Mouse (Mus musculus) kidney, embryonic 15.5 days (tissue): ENCODE measurements around the gene Olfr1012. TPM values are rescaled to one million over a fixed set of nuclear protein-coding genes. Genes with fewer than 3 reads are reported as not detected.
"Not testable (repeated sequence)": the region's sequence is repeated elsewhere in the genome, so short reads cannot be mapped to it uniquely, and the experiment has no call there.

ENCODE experiments used
- ATAC-seq: fragments of 200-750 bp; cut with Nextera tagmentation; replicated peaks from 2 replicates; pipeline ENCODE4 v1.8.0; 2017; ENCODE audit warnings: moderate TSS enrichment; ENCODE audit not compliant: low FRiP score
- H3K27ac ChIP-seq: fragments of 300-500 bp; sonication (generic); 2 replicates; pipeline ENCODE4 v1.5.1; 2015; ENCODE audit warnings: mild to moderate bottlenecking, inconsistent platforms
- H3K27me3 ChIP-seq: fragments of 300-500 bp; sonication (generic); 2 replicates; pipeline ENCODE4 v1.6.1; 2015; ENCODE audit warnings: inconsistent platforms
- H3K36me3 ChIP-seq: fragments of 300-500 bp; sonication (generic); 2 replicates; pipeline ENCODE4 v1.6.1; 2015; ENCODE audit warnings: inconsistent platforms
- H3K4me1 ChIP-seq: fragments of 300-500 bp; sonication (generic); 2 replicates; pipeline ENCODE4 v1.6.1; 2015; ENCODE audit warnings: inconsistent platforms
- H3K4me2 ChIP-seq: fragments of 300-500 bp; sonication (generic); 2 replicates; pipeline ENCODE4 v1.6.1; 2015; ENCODE audit warnings: moderate library complexity, mild to moderate bottlenecking, inconsistent platforms
- H3K4me3 ChIP-seq: fragments of 300-500 bp; sonication (generic); replicated peaks from 2 replicates; pipeline ENCODE4 v1.5.1; 2015; ENCODE audit warnings: mild to moderate bottlenecking, inconsistent platforms
- H3K9ac ChIP-seq: fragments of 300-500 bp; sonication (generic); 2 replicates; pipeline ENCODE4 v1.6.1; 2015; ENCODE audit warnings: mild to moderate bottlenecking, inconsistent platforms
- H3K9me3 ChIP-seq: fragments of 300-500 bp; sonication (generic); replicated peaks from 2 replicates; pipeline ENCODE4 v1.6.1; 2016; ENCODE audit warnings: inconsistent platforms
- WGBS: fragments of 180-500 bp; shearing (Covaris S2); methylation state at CpG from one replicate; pipeline ENCODE4 v1.1.7; 2015; ENCODE audit warnings: mixed read lengths; 5-methylcytosine and 5-hydroxymethylcytosine counted together
- polyA plus RNA-seq: library from polyadenylated mRNA; unstranded; fragments of >200 nt; fragmentation: Nextera tagmentation; extraction: Ambion mirVana; gene quantifications from 2 replicates; pipeline ENCODE4 v1.2.1, GENCODE M21; 2015

Gene Olfr1012
- polyA plus RNA-seq, result not detected in 2 replicates

DNA sequence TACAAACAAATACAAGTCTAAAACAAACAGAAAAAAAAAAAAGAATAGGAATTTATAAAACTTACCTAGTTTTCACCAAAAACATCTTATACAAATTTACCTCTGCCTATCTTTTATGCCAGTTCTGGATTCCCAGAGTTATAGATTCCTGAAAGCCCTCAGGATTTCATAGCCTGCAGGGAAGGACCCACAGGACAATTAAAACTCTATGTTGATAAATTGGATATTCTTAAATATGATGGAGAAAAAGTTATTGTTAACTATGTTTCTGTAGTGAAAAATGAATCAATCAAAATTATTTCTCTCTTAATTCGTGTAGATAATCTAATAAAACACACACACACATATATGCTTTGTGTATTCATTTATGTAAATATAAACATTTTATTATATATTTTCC is at the start of gene Olfr1012:
Gene Olfr1012, minus strand, starts transcription at position 101 of the 400 bp plus-strand sequence.
- no peaks in the 10 kb centered on the region for H3K27me3 ChIP-seq
- H3K36me3 ChIP-seq, result no peaks in the 10 kb centered on the region
- H3K4me2 ChIP-seq, result no peak within 1 kb of the TSS
- no peak within 1 kb of the TSS for H3K4me3 ChIP-seq
- no peaks in the 10 kb centered on the region for H3K9me3 ChIP-seq
- no peak for ATAC-seq
- 59% methylated on average over 1 of the region's 1 CpGs for WGBS
- no peak within 1 kb of the TSS for H3K9ac ChIP-seq
- H3K4me1 ChIP-seq, result no peaks in the 10 kb centered on the region
- H3K27ac ChIP-seq, result no peak within 1 kb of the TSS

- H3K4me1 ChIP-seq, result no peaks in the 10 kb centered on the region
- H3K27me3 ChIP-seq, result no peaks in the 10 kb centered on the region
- H3K4me3 ChIP-seq, result no peak overlapping the region
- WGBS, result 82% methylated on average over 4 of the region's 4 CpGs
- H3K36me3 ChIP-seq, result no peaks in the 10 kb centered on the region
- no peaks in the 10 kb centered on the region for H3K9me3 ChIP-seq
- H3K4me2 ChIP-seq, result no peak overlapping the region
- H3K27ac ChIP-seq, result no peak overlapping the region
- ATAC-seq, result no peak
- H3K9ac ChIP-seq, result no peak overlapping the region
Measured at GRCm38 (mm10) chr2:85804501-85804900, 41.9 kb upstream of the Olfr1012 start.

DNA sequence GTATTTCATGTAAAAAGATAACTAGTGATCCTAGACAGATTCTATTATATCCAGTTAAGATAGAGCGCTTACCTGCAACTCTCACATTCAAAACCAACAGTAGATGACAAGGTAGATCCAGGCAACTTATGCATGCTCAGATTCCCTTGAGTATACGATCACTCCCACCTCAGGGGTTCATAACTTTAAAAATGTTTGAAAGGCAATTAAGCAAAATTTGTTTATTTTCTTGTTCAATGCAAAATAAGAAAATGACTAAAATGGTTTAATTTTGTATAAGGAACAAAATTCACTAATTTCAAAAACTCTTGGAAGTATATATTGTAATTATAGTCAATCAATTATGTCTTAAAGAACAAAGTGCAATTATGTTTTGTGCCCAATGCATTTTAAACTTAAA is 39.9 kb upstream of the Olfr1012 start, which contains the start of gene Olfr1016:
Gene Olfr1016, minus strand, starts transcription at position 101 of the 400 bp plus-strand sequence.
- Histone ChIP-seq H3K4me2 (no peak within 1 kb of the TSS), H3K27ac (no peak within 1 kb of the TSS), H3K36me3 (no peaks in the 10 kb centered on the region), H3K9me3 (no peaks in the 10 kb centered on the region), H3K4me3 (no peak within 1 kb of the TSS), H3K9ac (no peak within 1 kb of the TSS), H3K4me1 (no peaks in the 10 kb centered on the region), H3K27me3 (no peaks in the 10 kb centered on the region)
- no peak for ATAC-seq
- 92% methylated on average over 2 of the region's 2 CpGs for WGBS

DNA sequence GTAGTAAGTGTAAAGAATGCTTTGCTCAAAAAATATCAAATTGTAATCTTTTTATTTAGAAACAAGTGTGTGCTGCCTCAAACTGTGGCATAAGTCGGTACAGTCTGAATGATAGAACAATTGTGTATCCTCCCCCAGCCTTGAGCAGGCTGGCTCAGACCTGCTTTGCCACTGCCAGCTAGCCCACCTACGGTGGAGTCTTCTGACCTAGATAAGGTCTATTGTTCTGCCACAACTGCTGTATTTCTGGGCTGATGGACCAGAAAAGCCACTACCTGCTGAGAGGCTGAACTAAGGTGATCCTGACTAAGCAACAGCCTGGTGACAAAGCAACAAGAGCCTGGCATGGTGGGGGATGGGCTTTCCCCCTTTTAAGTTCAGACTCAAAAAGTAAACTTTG is 29.8 kb upstream of the Olfr1012 start:
- 64% methylated on average over 2 of the region's 2 CpGs for WGBS

GRCm38 (mm10) chr2:85781717-85782116 is 19.2 kb upstream of the Olfr1012 start, which contains the start of gene Olfr1015:
Olfr1015 (plus strand) TSS chr2:85782017.
- no peak within 1 kb of the TSS for H3K4me2 ChIP-seq
- H3K4me1 ChIP-seq, result no peaks in the 10 kb centered on the region
- no peaks in the 10 kb centered on the region for H3K9me3 ChIP-seq
- no peak for ATAC-seq
- H3K27me3 ChIP-seq, result no peaks in the 10 kb centered on the region
- no peak within 1 kb of the TSS for H3K4me3 ChIP-seq
- H3K36me3 ChIP-seq, result no peaks in the 10 kb centered on the region
- H3K9ac ChIP-seq, result no peak within 1 kb of the TSS
- H3K27ac ChIP-seq, result no peak within 1 kb of the TSS

More for the DNA sequence above, 29.8 kb upstream of the Olfr1012 start:
- no peak overlapping the region for H3K4me3 ChIP-seq
- no peak overlapping the region for H3K27ac ChIP-seq
- no peak for ATAC-seq
- H3K36me3 ChIP-seq, result no peaks in the 10 kb centered on the region
- no peaks in the 10 kb centered on the region for H3K9me3 ChIP-seq
- H3K4me1 ChIP-seq, result no peaks in the 10 kb centered on the region
- H3K4me2 ChIP-seq, result no peak overlapping the region
- H3K9ac ChIP-seq, result no peak overlapping the region
- H3K27me3 ChIP-seq, result no peaks in the 10 kb centered on the region

DNA sequence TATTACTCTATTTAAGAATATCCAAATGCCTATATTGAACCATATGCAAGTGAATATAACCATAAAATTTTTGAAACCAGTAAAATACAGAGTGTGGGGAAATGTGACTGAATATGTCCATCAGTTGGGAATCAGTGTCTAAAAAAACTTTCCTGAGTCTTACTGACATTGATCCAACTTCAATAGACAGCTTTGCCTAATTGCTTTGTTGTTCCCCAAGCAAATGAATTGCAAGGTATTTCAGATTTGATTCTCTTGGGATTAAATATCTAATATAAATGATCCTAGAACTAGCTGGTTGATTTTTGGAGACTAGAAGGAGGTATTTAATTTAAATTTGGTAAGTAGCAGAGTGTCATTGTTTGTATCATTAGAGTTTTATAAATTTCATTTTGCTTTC is 9.8 kb upstream of the Olfr1012 start, which contains the start of gene Olfr1014:
Gene Olfr1014, plus strand, starts transcription at position 301 of the 400 bp plus-strand sequence.
- no peaks in the 10 kb centered on the region for H3K9me3 ChIP-seq

DNA sequence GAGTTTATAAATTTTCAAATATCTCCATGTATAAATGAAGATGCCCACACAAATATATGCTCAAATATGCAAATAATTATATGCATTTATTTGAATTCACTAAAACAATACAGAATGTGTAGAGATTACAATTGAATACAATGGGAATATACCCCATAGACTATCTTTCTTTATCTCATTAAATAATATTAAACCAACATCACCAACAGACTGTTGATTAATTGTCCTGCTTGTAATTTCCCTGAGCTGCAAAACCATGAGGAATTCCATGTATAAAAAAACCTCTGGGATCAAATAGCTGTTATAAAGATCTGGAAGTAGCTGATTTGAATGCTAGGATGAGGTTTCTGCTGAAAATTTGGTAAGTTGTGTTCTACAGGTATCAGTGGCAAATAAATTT is 4.2 kb upstream of the Olfr1012 start, which contains the start of gene Olfr1013:
Gene Olfr1013, plus strand, starts transcription at position 301 of the 400 bp plus-strand sequence.
- no peak for ATAC-seq

More for the DNA sequence above, 9.8 kb upstream of the Olfr1012 start, which contains the start of gene Olfr1014:
- Histone ChIP-seq H3K27me3 (no peaks in the 10 kb centered on the region), H3K36me3 (no peaks in the 10 kb centered on the region), H3K9ac (no peak within 1 kb of the TSS), H3K4me3 (no peak within 1 kb of the TSS), H3K27ac (no peak within 1 kb of the TSS), H3K4me1 (no peaks in the 10 kb centered on the region), H3K4me2 (no peak within 1 kb of the TSS)
- ATAC-seq, result no peak

DNA sequence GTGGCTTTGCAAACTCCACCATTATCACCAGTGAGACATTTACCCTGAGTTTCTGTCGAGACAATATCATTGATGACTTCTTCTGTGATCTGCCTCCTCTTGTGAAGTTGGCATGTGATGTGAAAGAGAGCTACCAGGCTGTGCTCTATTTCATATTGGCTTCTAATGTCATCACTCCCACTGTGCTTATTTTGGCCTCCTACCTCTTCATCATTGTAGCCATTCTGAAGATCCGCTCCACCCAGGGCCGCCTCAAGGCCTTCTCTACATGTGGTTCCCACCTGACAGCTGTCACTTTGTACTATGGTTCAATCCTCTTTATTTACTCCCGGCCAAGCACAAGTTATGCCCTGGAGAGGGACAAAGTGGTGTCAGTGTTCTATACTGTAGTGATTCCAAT is 8.7 kb downstream of the Olfr1012 start:
- WGBS, result 81% methylated on average over 4 of the region's 4 CpGs
- no peak for ATAC-seq
- H3K36me3 ChIP-seq, result no peaks in the 10 kb centered on the region
- H3K27me3 ChIP-seq, result no peaks in the 10 kb centered on the region
- H3K4me3 ChIP-seq, result no peak overlapping the region
- no peak overlapping the region for H3K9ac ChIP-seq
- H3K4me2 ChIP-seq, result no peak overlapping the region
- H3K9me3 ChIP-seq, result no peaks in the 10 kb centered on the region
- no peak overlapping the region for H3K27ac ChIP-seq
- H3K4me1 ChIP-seq, result no peaks in the 10 kb centered on the region

More for the DNA sequence above, 4.2 kb upstream of the Olfr1012 start, which contains the start of gene Olfr1013:
- Histone ChIP-seq H3K9ac (no peak within 1 kb of the TSS), H3K4me1 (no peaks in the 10 kb centered on the region), H3K27ac (no peak within 1 kb of the TSS), H3K4me3 (no peak within 1 kb of the TSS), H3K36me3 (no peaks in the 10 kb centered on the region), H3K4me2 (no peak within 1 kb of the TSS), H3K9me3 (no peaks in the 10 kb centered on the region), H3K27me3 (no peaks in the 10 kb centered on the region)

- no peak for ATAC-seq
- 16% methylated on average over 3 of the region's 3 CpGs for WGBS
Measured at GRCm38 (mm10) chr2:85725793-85726192, 36.8 kb downstream of the Olfr1012 start.

DNA sequence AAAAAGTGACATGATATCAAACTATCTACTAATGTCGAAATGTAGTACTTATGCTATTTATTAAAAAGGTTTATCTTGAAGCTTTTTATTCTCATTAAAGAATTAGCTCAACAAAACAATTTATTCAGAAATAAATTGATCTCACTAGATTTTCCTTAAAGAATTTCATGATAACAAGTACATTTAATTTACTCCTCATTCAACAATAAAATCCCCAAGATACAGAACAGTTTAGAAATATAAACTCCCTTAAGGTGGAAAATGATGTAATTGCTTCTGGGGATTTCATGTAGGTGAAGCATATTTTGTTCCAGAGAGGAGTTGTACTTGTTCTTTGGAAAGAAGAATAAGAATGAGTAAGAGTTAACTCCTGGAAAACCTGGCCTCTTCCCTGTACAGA is 47.4 kb downstream of the Olfr1012 start, which contains the start of gene Olfr1009:
Gene Olfr1009, plus strand, starts transcription at position 301 of the 400 bp plus-strand sequence.
- Histone ChIP-seq H3K9me3 (no peaks in the 10 kb centered on the region), H3K4me3 (no peak within 1 kb of the TSS), H3K4me1 (no peaks in the 10 kb centered on the region), H3K9ac (no peak within 1 kb of the TSS), H3K27ac (no peak within 1 kb of the TSS), H3K4me2 (no peak within 1 kb of the TSS), H3K36me3 (no peaks in the 10 kb centered on the region), H3K27me3 (no peaks in the 10 kb centered on the region)
- ATAC-seq, result no peak
- 88% methylated on average over 1 of the region's 1 CpGs for WGBS

More at GRCm38 (mm10) chr2:85725793-85726192, 36.8 kb downstream of the Olfr1012 start:
- Histone ChIP-seq H3K36me3 (no peaks in the 10 kb centered on the region), H3K27ac (no peak overlapping the region), H3K9ac (no peak overlapping the region), H3K4me1 (no peaks in the 10 kb centered on the region), H3K4me2 (no peak overlapping the region), H3K9me3 (no peaks in the 10 kb centered on the region), H3K27me3 (no peaks in the 10 kb centered on the region), H3K4me3 (no peak overlapping the region)

DNA sequence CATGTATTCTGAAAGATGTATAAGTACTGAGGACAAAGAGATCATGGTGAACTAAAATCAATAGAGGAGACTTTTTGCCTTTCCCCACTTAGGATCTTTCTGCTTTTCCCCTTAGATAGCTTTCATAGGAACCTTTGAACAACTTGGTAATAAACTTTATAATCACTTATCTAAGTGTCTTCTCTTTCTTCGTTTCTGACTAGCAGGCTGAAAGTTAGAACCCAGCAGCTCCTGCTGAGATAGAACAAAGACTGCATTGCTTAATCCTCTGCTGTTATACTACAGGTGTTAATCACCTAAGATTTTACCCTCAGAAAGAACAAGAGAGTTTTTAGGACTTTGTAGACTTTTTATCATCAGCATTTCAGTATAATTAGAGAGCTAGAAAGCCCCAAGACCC is 51.4 kb downstream of the Olfr1012 start:
- Histone ChIP-seq H3K4me3 (no peak overlapping the region), H3K27ac (no peak overlapping the region), H3K4me2 (no peak overlapping the region), H3K9ac (no peak overlapping the region), H3K27me3 (no peaks in the 10 kb centered on the region), H3K4me1 (no peaks in the 10 kb centered on the region), H3K9me3 (no peaks in the 10 kb centered on the region), H3K36me3 (no peaks in the 10 kb centered on the region)
- 19% methylated on average over 1 of the region's 1 CpGs for WGBS
- no peak for ATAC-seq

- not testable (repeated sequence) for H3K9me3 ChIP-seq, H3K4me2 ChIP-seq, H3K4me1 ChIP-seq, H3K4me3 ChIP-seq, H3K36me3 ChIP-seq, H3K27ac ChIP-seq, H3K27me3 ChIP-seq, H3K9ac ChIP-seq, ATAC-seq
- WGBS, result 40% methylated on average over 2 of the region's 2 CpGs
Measured at GRCm38 (mm10) chr2:85710680-85711079, 51.9 kb downstream of the Olfr1012 start.
